Mouse (Mus musculus): ENCODE data around the gene Gpld1. TPM values are rescaled to one million over a fixed set of nuclear protein-coding genes. Genes with fewer than 3 reads are reported as not detected.

The Gpld1 gene
- 1 to 10 TPM; 7.1 to 8.9 TPM for total RNA-seq (2021)
- long read RNA-seq, partial matches to known transcripts: 2 of 12 reads
- long read RNA-seq, other reads (novel, unspliced or antisense): 10 of 12 reads

DNA sequence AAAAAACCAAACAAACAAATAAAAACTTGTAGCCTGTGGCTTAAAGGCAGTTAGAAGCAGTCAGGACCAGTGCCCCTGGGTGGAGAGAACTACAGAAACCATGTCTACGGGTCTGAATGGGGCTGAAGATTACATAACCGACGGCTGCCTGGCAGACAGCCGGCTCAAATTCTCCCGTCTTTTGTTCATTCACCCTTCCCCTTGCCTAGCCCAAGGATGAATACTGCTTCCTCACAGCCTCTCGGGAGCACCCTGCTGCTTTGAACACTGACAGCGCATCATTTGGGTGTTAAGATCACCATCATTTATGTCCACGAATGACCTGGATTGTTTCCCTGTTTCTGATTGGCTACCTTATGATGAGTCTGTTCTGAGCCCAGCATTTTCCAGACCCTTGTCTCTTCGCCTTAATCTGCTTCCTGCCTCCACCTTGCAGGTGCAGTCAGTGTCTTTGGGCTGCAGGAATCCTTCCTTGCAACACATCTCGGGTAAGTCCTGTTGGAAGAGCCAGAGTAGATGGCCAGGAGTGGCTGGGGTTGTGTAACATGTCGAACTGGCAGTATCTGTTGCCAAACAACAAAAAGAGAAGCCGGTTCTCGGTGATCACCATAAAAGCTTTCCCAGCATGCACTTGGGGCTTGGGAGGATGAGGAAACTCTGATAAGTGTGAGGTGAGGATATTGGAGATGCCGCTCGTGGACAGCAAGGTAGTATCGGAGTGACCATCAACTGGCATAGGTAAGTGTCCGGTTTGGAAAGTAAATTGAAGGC, at the start of gene Gpld1:
Gene Gpld1, plus strand, starts transcription at position 641 of the 771 bp plus-strand sequence.
- DNase-seq (ENCODE audit: low spot score in 2 of 2): peak in 1 of 2 experiments; percentile 49

GRCm38 (mm10) chr13:24893880-24894279, 49.1 kb upstream of the Gpld1 start:
- no peak for DNase-seq (ENCODE audit: low spot score in 2 of 2)

DNA sequence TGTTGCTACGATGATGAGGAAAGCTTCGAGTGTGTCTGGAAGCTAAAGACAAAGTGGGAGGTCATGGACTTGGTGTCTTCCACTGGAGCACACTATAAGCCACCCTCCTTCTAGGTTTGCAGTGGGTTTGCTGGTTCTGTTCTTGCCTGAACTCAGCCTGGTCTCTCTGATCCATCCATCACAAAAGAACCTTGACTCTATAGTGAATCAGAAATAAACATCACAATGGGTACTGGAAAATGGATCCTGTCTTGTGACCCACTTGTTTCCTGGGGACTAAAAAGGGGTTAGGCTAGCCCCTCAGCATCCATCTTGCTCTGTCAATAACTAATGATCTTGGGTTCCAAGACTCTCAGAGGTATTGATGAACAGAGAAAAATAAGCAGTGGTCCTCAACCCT, 41.0 kb upstream of the Gpld1 start:
- DNase-seq (ENCODE audit: low spot score in 2 of 2): no peak

DNA sequence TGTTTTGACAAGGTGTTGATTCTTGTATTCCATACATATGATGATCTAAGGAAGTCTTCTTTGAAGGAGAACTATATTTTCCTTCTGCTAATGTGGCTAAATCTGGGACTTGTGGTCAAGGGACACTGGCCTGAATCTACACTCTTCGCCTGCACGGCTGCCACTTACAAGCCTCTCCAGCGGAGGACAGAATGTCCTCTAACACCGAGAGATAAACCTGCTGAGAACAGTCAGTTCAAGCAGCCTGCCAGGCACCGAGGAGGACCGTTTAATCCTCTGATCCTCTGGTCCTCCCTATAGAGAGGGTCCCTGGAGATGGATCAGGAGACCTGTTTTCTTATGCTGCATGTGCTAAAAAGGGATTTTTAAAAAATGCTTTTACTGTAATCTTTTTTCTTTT, 39.5 kb upstream of the Gpld1 start:
- no peak for DNase-seq (ENCODE audit: low spot score in 2 of 2)

DNA sequence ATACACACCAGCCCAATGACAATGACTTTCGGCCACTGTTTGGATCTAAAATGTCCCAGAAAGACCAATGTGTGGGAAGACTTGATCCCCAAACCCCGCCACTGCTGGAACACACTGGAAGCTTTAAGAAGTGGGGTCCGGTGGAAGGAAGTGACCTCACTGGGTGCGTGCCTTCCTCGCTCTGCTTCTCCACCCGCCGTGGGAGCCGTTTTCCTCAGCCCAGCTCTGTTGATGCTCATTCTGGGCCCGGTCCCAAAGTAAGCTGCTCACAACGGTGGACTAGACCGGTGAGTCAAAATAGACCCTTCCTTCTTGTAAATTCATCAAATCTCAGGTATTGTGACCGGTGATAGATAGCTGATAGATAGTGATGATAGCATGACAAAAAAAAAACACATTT, 37.5 kb upstream of the Gpld1 start:
- DNase-seq (ENCODE audit: low spot score in 2 of 2): no peak

- DNase-seq (ENCODE audit: low spot score in 2 of 2): no peak
Observed at GRCm38 (mm10) chr13:24906831-24907570, 36.0 kb upstream of the Gpld1 start.

GRCm38 (mm10) chr13:24909112-24909511, 33.8 kb upstream of the Gpld1 start:
- no peak for DNase-seq (ENCODE audit: low spot score in 2 of 2)

GRCm38 (mm10) chr13:24913576-24913975, 29.4 kb upstream of the Gpld1 start:
- no peak for DNase-seq (ENCODE audit: low spot score in 2 of 2)

DNA sequence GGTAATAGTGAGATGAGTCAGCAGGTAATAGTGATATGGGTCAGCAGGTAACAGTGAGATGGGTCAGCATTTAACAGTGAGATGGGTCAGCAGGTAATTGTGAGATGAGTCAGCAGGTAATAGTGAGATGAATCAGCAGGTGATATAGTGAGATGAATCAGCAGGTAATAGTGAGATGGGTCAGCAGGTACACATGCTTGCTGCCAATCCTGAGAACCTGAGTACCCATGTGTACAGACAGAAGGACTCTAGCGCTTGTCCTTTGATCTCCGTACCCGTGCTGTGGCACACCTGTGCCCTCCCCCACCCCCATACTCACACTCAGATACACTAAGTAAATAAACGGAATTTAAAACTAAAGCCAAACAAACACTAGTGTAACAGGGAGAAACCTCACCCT, 28.0 kb upstream of the Gpld1 start:
- DNase-seq (ENCODE audit: low spot score in 2 of 2): no peak

DNA sequence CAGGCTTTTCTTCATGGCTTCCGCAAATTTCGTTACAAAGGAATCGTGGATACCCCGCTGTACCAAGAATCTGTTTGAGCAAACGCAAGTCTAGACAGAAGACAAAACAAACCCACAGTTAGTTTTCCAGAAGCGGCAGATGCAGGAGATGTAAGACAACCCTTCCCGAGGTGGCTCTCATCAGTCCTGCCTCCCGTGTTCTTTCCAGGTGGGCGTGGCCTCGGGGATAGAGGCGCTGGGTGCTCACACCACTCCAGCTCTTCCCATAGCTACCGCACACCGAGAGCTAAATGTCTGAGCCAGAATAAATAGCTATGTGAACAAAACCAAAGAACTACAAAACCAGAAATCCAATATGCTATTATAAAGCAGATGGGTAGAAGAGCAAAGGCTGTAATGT, 27.1 kb upstream of the Gpld1 start:
- no peak for DNase-seq (ENCODE audit: low spot score in 2 of 2)

GRCm38 (mm10) chr13:24920333-24920977, 22.5 kb upstream of the Gpld1 start:
- DNase-seq (ENCODE audit: low spot score in 2 of 2): peak; percentile 50 to 65

DNA sequence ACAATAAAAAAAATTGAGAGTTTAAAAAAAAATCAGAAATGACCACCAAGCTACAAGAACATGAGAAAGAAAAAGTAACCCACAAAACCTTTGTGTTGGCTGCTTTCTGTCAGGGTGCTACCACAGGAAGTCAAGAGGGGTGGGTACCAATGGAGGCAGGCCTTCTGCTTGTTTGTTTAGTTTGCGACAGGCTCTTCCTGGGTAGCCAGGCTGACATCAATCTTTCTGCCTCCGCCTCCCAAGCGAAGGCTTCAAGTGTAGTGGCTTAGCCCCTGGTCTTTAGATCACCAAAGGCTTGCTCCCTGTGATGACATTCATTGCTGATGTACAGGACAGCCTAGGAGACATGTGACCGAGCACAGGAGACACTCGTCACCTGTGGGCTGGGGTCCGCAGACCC, 21.7 kb upstream of the Gpld1 start:
- DNase-seq (ENCODE audit: low spot score in 2 of 2): no peak

DNA sequence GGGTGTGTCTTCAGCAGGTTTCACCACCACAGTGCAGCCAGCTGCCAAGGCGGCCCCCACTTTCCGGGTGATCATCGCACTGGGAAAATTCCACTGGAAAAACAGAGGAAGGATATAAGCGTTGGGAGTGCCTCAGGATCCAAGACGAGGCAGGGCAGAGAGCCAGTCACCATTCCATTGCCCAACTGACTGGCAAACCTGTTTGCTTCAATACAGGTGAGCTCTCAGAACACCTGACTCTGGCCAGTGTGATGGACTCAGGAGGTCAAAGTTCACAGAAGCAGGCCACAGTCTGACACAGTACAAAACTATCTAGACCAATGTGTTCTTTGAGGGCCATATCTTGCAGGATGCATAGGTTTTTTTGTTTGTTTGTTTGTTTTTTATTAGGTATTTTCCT, 19.0 kb upstream of the Gpld1 start:
- no peak for DNase-seq (ENCODE audit: low spot score in 2 of 2)

DNA sequence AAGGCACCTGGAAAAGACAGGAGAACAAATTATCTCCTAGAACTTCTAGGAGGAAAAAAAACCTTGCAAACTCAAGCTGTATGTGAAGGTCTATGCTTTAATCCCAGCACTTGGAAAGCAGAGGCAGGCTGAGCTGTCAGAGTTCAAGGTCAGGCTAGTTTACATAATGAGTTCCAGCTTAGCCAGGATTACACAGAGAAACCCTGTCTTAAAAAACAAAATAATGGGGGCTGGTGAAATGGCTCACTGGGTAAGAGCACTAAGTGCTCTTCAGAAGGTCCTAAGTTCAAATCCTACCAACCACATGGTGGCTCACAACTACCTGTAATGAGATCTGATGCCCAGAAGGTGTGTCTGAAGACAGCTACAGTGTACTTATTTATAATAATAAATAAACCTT, 12.4 kb upstream of the Gpld1 start:
- DNase-seq (ENCODE audit: low spot score in 2 of 2): no peak

GRCm38 (mm10) chr13:24933199-24933598, 9.8 kb upstream of the Gpld1 start:
- no peak for DNase-seq (ENCODE audit: low spot score in 2 of 2)

DNA sequence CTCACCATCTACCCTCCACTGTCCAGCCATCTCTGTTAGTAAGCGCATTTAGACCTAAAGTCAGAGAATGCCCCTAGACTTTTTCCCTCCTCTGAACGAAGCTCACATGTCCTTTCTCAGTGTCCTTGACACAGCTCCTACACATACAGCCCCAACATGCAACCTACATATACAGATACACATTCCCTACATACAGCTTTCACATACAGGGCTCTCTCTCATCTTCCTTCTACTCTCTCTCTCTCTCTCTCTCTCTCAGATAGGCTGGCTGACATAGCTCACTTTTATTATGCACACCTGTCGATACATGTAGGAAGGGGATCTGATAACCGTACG, 6.2 kb upstream of the Gpld1 start:
- no peak for DNase-seq (ENCODE audit: low spot score in 2 of 2)

GRCm38 (mm10) chr13:24937108-24937838, 5.7 kb upstream of the Gpld1 start, which contains the start of gene Aldh5a1:
Gene Aldh5a1 (minus strand): TSS chr13:24937661.
- DNase-seq (ENCODE audit: low spot score in 2 of 2): peak; percentile 78 to 90

- no peak for DNase-seq (ENCODE audit: low spot score in 2 of 2)
Observed at GRCm38 (mm10) chr13:24937839-24938166, 5.1 kb upstream of the Gpld1 start.

GRCm38 (mm10) chr13:24938683-24939082, 4.3 kb upstream of the Gpld1 start:
- peak; percentile 86 for DNase-seq (ENCODE audit: low spot score in 2 of 2)

- DNase-seq (ENCODE audit: low spot score in 2 of 2): no peak
Observed at GRCm38 (mm10) chr13:24939472-24939871, 3.5 kb upstream of the Gpld1 start.

- no peak for DNase-seq (ENCODE audit: low spot score in 2 of 2)
Observed at GRCm38 (mm10) chr13:24943303-24943702, 351 bp downstream of the Gpld1 start.
